Mouse (Mus musculus) embryonic stem cell, embryonic (primary cell): ENCODE data around the gene Abhd16a.
"Not testable (repeated sequence)": the region's sequence is repeated elsewhere in the genome, so short reads cannot be mapped to it uniquely, and the experiment has no call there.

ENCODE experiments used
- CTCF ChIA-PET, 4 experiments: fragments of 300-600 bp in 2 of 4; fragments of 350-600 bp in 2 of 4; sonication (Branson Sonifier 250); formaldehyde crosslinking; loops; one replicate each; lab custom pipeline; 2022; ENCODE audit warnings: inconsistent platforms in 2 of 4; lab: Charles Lee
- POLR2A ChIA-PET, 4 experiments: fragments of 300-600 bp in 2 of 4; fragments of 350-600 bp in 2 of 4; sonication (Branson Sonifier 250); formaldehyde crosslinking; loops; one replicate each; lab custom pipeline; 2022; ENCODE audit warnings: antibody characterized with exemption in 4 of 4, inconsistent platforms in 1 of 4; lab: Charles Lee

Gene Abhd16a

GRCm38 (mm10) chr17:35111774-35112173 lies 22.7 kb downstream of the Abhd16a start:
- CTCF ChIA-PET: interaction anchor here in 3 of 4 experiments (0.6 to 2.4 kb wide), 4 partner anchors 10 to 885 kb away, joined by 3 to 6 read pairs (median 5); no protein-coding TSS in a partner anchor
- POLR2A ChIA-PET: interaction anchor here in 2 of 4 experiments (0.6 to 3.7 kb wide), 10 partner anchors 9 to 159 kb away, joined by 3 to 19 read pairs (median 4); partner anchors contain the start of genes Csnk2b (in 2 of the 2), D17H6S53E (in 2 of the 2), Gpank1 (in 2 of the 2) and Apom (in 1 of the 2)

GRCm38 (mm10) chr17:35115046-35116019 lies 26.3 kb downstream of the Abhd16a start, which contains the start of gene Ly6g5b:
TSS of gene Ly6g5b (minus strand) at chr17:35115428.
- ChIA-PET CTCF (interaction anchor here in 3 of 4 experiments (0.6 to 1.4 kb wide), 3 partner anchors 12 to 159 kb away, joined by 3 read pairs; no protein-coding TSS in a partner anchor), POLR2A (interaction anchor here in 2 of 4 experiments (0.7 to 2.3 kb wide), 6 partner anchors 9 to 51 kb away, joined by 3 to 15 read pairs (median 3); partner anchors contain the start of gene D17H6S53E (in 1 of the 2))

- POLR2A ChIA-PET: interaction anchor here (0.6 to 4.4 kb wide), 62 partner anchors 9 to 476 kb away, joined by 3 to 43 read pairs (median 4); partner anchors contain the start of genes Abhd16a (in 2 of the 4), Apom (in 2 of the 4), Ddx39b (in 2 of the 4) and Bag6 (in 1 of the 4)
These were observed 31.7 kb downstream of the Abhd16a start for GRCm38 (mm10) chr17:35120745-35121142.

GRCm38 (mm10) chr17:35121143-35121799 lies 32.2 kb downstream of the Abhd16a start, which contains the start of gene Gpank1:
TSS of gene Gpank1 (plus strand) at chr17:35121455.
- POLR2A ChIA-PET: interaction anchor here (0.5 to 4.4 kb wide), 82 partner anchors 9 to 1033 kb away, joined by 3 to 43 read pairs (median 4); partner anchors contain the start of genes Ddx39b (in 3 of the 4), Abhd16a (in 2 of the 4), Apom (in 2 of the 4) and Msh5 (in 2 of the 4)
- CTCF ChIA-PET: interaction anchor here (0.5 to 2.1 kb wide), 19 partner anchors 9 to 137 kb away, joined by 3 to 9 read pairs (median 4); partner anchors contain the start of genes Apom (in 2 of the 4) and Atp6v1g2 (in 1 of the 4)

More at GRCm38 (mm10) chr17:35120745-35121142, 31.7 kb downstream of the Abhd16a start:
- CTCF ChIA-PET: interaction anchor here (0.5 to 2.1 kb wide), 15 partner anchors 11 to 137 kb away, joined by 3 to 9 read pairs (median 4); partner anchors contain the start of gene Atp6v1g2 (in 1 of the 4)

GRCm38 (mm10) chr17:35121871-35122303 lies 32.8 kb downstream of the Abhd16a start, which contains the start of gene Csnk2b:
TSS of gene Csnk2b (minus strand) at chr17:35122053.
- ChIA-PET CTCF (interaction anchor here (0.7 to 2.1 kb wide), 16 partner anchors 9 to 133 kb away, joined by 3 to 9 read pairs (median 4); partner anchors contain the start of genes Apom (in 2 of the 4) and Atp6v1g2 (in 1 of the 4)), POLR2A (interaction anchor here (0.5 to 4.4 kb wide), 70 partner anchors 9 to 1034 kb away, joined by 3 to 43 read pairs (median 4); partner anchors contain the start of genes Ddx39b (in 3 of the 4), Abhd16a (in 2 of the 4), Apom (in 2 of the 4) and Msh5 (in 2 of the 4))

- CTCF ChIA-PET: not testable (repeated sequence)
- POLR2A ChIA-PET: interaction anchor here in 1 of 4 experiments (1.7 to 4.0 kb wide), 3 partner anchors 8 to 130 kb away, joined by 4 to 40 read pairs (median 27); partner anchors contain the start of gene Apom
These were observed 34.2 kb downstream of the Abhd16a start for GRCm38 (mm10) chr17:35123287-35123686.

GRCm38 (mm10) chr17:35124261-35124896 lies 35.3 kb downstream of the Abhd16a start:
- ChIA-PET POLR2A (interaction anchor here in 2 of 4 experiments (0.8 to 3.9 kb wide), 9 partner anchors 8 to 117 kb away, joined by 3 to 22 read pairs (median 12); partner anchors contain the start of genes Ddah2 (in 2 of the 2), Ddx39b (in 1 of the 2) and Msh5 (in 1 of the 2)), CTCF (interaction anchor here in 1 of 4 experiments (1.6 kb wide), 1 partner anchor 103 kb away, joined by 5 read pairs; no protein-coding TSS in a partner anchor)

GRCm38 (mm10) chr17:35125081-35125480 lies 36.0 kb downstream of the Abhd16a start:
- POLR2A ChIA-PET: interaction anchor here in 2 of 4 experiments (0.6 to 4.1 kb wide), 22 partner anchors 8 to 175 kb away, joined by 3 to 27 read pairs (median 6); partner anchors contain the start of genes Ddah2 (in 2 of the 2), Abhd16a (in 1 of the 2), Bag6 (in 1 of the 2) and Ddx39b (in 1 of the 2)
- CTCF ChIA-PET: interaction anchor here in 2 of 4 experiments (0.6 to 1.6 kb wide), 3 partner anchors 44 to 214 kb away, joined by 3 to 6 read pairs (median 5); no protein-coding TSS in a partner anchor

- ChIA-PET POLR2A (interaction anchor here (0.6 to 4.1 kb wide), 48 partner anchors 9 to 177 kb away, joined by 3 to 27 read pairs (median 6); partner anchors contain the start of genes Ddah2 (in 2 of the 4), Ddx39b (in 2 of the 4), Msh5 (in 2 of the 4) and Abhd16a (in 1 of the 4)), CTCF (interaction anchor here in 3 of 4 experiments (0.6 to 1.9 kb wide), 12 partner anchors 41 to 812 kb away, joined by 3 to 9 read pairs (median 4); partner anchors contain the start of gene Ltb (in 1 of the 3))
These were observed 36.5 kb downstream of the Abhd16a start for GRCm38 (mm10) chr17:35125578-35125977.

GRCm38 (mm10) chr17:35126206-35126611 lies 37.1 kb downstream of the Abhd16a start, which contains the start of gene D17H6S53E:
TSS of gene D17H6S53E (plus strand) at chr17:35126373.
- ChIA-PET POLR2A (interaction anchor here (0.6 to 4.1 kb wide), 53 partner anchors 8 to 228 kb away, joined by 3 to 27 read pairs (median 4); partner anchors contain the start of genes Ddah2 (in 2 of the 4), Ddx39b (in 2 of the 4), Msh5 (in 2 of the 4) and Abhd16a (in 1 of the 4)), CTCF (interaction anchor here (0.5 to 1.9 kb wide), 13 partner anchors 40 to 813 kb away, joined by 3 to 13 read pairs (median 4); partner anchors contain the start of gene Ltb (in 1 of the 4))

- ChIA-PET CTCF (interaction anchor here in 3 of 4 experiments (0.6 to 1.9 kb wide), 7 partner anchors 17 to 106 kb away, joined by 3 to 9 read pairs (median 3); no protein-coding TSS in a partner anchor), POLR2A (interaction anchor here (0.6 to 4.1 kb wide), 32 partner anchors 8 to 229 kb away, joined by 3 to 27 read pairs (median 7); partner anchors contain the start of genes Ddx39b (in 2 of the 4), C2 (in 1 of the 4), Ddah2 (in 1 of the 4) and Ehmt2 (in 1 of the 4))
These were observed 38.0 kb downstream of the Abhd16a start for GRCm38 (mm10) chr17:35127017-35127416.

GRCm38 (mm10) chr17:35128996-35129395 lies 39.9 kb downstream of the Abhd16a start:
- ChIA-PET CTCF (interaction anchor here in 2 of 4 experiments (0.7 to 0.9 kb wide), 2 partner anchors 174 to 197 kb away, joined by 4 to 5 read pairs; no protein-coding TSS in a partner anchor), POLR2A (interaction anchor here in 2 of 4 experiments (0.9 to 5.2 kb wide), 11 partner anchors 8 to 164 kb away, joined by 3 to 56 read pairs (median 23); partner anchors contain the start of genes Csnk2b (in 2 of the 2), Ddx39b (in 2 of the 2) and Gpank1 (in 2 of the 2))

GRCm38 (mm10) chr17:35131038-35131437 lies 42.0 kb downstream of the Abhd16a start:
- CTCF ChIA-PET: interaction anchor here in 3 of 4 experiments (0.6 to 2.0 kb wide), 6 partner anchors 9 to 114 kb away, joined by 3 to 6 read pairs (median 4); partner anchors contain the start of genes Csnk2b (in 1 of the 3) and Gpank1 (in 1 of the 3)
- POLR2A ChIA-PET: interaction anchor here in 3 of 4 experiments (0.6 to 5.2 kb wide), 35 partner anchors 8 to 206 kb away, joined by 3 to 56 read pairs (median 4); partner anchors contain the start of genes Csnk2b (in 3 of the 3), Ddx39b (in 3 of the 3), Gpank1 (in 3 of the 3) and Atp6v1g2 (in 1 of the 3)

- ChIA-PET CTCF (interaction anchor here (0.6 to 2.0 kb wide), 10 partner anchors 9 to 123 kb away, joined by 3 to 8 read pairs (median 4); partner anchors contain the start of genes Csnk2b (in 3 of the 4) and Gpank1 (in 2 of the 4)), POLR2A (interaction anchor here (0.6 to 5.2 kb wide), 42 partner anchors 9 to 487 kb away, joined by 3 to 56 read pairs (median 4); partner anchors contain the start of genes Csnk2b (in 3 of the 4), Ddx39b (in 3 of the 4), Gpank1 (in 3 of the 4) and Ddah2 (in 1 of the 4))
These were observed 42.6 kb downstream of the Abhd16a start, which contains the start of gene Apom for GRCm38 (mm10) chr17:35131500-35132173. TSS of gene Apom (minus strand) at chr17:35132050.
